Mouse (Mus musculus) bone marrow macrophage, adult 2 months (primary cell): Measurements from ENCODE around the gene Mfsd11.

ENCODE experiments used
- CTCF ChIP-seq: IDR thresholded peaks from 2 replicates; pipeline ENCODE4 v1.5.1; 2012; ENCODE audit warnings: low read depth, mild to moderate bottlenecking, low read length, moderate library complexity
- POLR2A ChIP-seq: IDR thresholded peaks from 2 replicates; pipeline ENCODE4 v1.6.1; 2012; ENCODE audit warnings: mild to moderate bottlenecking, low read depth, low read length, borderline replicate concordance

DNA sequence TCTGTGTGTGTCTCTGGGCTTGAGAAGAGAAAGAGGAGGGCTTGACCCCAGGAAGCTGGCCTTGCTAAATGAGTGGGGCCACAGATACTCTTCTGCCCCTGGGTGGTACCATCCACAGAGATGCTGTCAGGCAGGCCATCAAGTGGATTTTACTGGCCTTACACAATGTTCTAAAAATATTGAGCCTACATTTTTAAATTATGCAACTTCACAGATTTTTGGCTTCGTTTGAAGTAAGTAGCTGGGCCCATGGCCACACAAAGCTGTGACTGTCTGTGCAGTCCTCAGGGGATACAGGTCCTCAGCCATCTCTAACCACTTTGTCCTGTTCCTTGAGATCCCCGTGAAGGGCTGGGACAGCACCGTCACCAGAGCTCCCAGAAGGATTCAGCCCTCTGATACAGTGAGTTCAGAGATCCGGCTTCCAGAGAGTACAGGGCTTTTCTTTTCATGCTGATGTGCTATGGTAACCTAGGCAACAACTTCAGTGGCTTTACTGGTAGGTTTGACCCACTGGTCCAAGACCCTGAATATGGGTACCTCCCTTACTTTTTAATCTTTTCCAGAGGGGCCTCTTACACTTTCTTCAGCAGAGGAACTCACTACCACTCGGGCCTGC lies 62.1 kb downstream of the Mfsd11 start:
- no peak for TF ChIP-seq CTCF
- TF ChIP-seq POLR2A, result no peak
